Mouse (Mus musculus): ENCODE results near the gene Irak2. TPM values are rescaled to one million over a fixed set of nuclear protein-coding genes. Genes with fewer than 3 reads are reported as not detected.

Gene Irak2
- polyA plus RNA-seq, 1 experiment from 2014 or later: 4.4 TPM

GRCm38 (mm10) chr6:113608871-113609270 lies 29.4 kb upstream of the Irak2 start:
- no peak overlapping the region for H3K9ac ChIP-seq (replicated peaks; ENCODE audit: low read length)
- WGBS: 60% methylated on average over 6 of the region's 6 CpGs
- no peaks in the 10 kb centered on the region for H3K27me3 ChIP-seq (ENCODE audit: insufficient read depth, low read length)
- no peak overlapping the region for H3K4me3 ChIP-seq (ENCODE audit: low read length)
- peaks cover 12% of the 10 kb centered on the region; the same call in 1 of the 2 replicates for H3K4me1 ChIP-seq (ENCODE audit: insufficient read depth, low read length)
- no peaks in the 10 kb centered on the region for H3K9me3 ChIP-seq (ENCODE audit: low read length)
- H3K27ac ChIP-seq (ENCODE audit: low read length): no peak overlapping the region
- ATAC-seq (ENCODE audit: low FRiP score, low TSS enrichment): no peak
- peaks cover 19% of the 10 kb centered on the region for H3K36me3 ChIP-seq (ENCODE audit: insufficient read depth, low read length)
- H3K4me2 ChIP-seq (replicated peaks; ENCODE audit: low read depth, low read length): no peak overlapping the region

DNA sequence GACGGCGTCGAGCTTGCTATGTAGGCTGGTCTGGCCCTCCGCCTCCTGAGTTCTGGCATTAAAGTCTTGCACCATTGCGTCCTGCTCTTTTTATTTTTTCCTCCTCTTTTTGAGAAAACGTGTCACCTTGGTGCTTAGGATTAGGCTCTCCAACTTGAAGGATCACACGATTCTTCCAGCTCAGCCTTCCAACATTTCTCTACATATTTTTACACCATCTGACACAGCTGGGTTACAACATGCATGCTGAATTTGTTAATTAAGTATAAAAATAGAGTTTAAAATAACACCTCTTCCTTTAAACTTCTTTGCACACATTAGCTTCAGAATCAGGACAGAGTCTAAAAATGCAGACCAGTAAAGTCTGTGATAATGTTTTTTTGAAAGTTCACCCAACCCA lies 29.0 kb upstream of the Irak2 start:
- H3K27ac ChIP-seq (ENCODE audit: low read length): no peak overlapping the region
- no peak for ATAC-seq (ENCODE audit: low FRiP score, low TSS enrichment)
- H3K27me3 ChIP-seq (ENCODE audit: insufficient read depth, low read length): no peaks in the 10 kb centered on the region
- peaks cover 23% of the 10 kb centered on the region for H3K36me3 ChIP-seq (ENCODE audit: insufficient read depth, low read length)
- H3K9me3 ChIP-seq (ENCODE audit: low read length): no peaks in the 10 kb centered on the region
- 90% methylated on average over 7 of the region's 7 CpGs for WGBS
- no peak overlapping the region for H3K9ac ChIP-seq (replicated peaks; ENCODE audit: low read length)
- no peak overlapping the region for H3K4me2 ChIP-seq (replicated peaks; ENCODE audit: low read depth, low read length)
- H3K4me1 ChIP-seq (ENCODE audit: insufficient read depth, low read length): peaks cover 12% of the 10 kb centered on the region; the same call in 1 of the 2 replicates
- no peak overlapping the region for H3K4me3 ChIP-seq (ENCODE audit: low read length)

- Histone ChIP-seq H3K4me2 (replicated peaks; ENCODE audit: low read depth, low read length) (no peak overlapping the region), H3K4me1 (ENCODE audit: insufficient read depth, low read length) (no peaks in the 10 kb centered on the region), H3K9me3 (ENCODE audit: low read length) (no peaks in the 10 kb centered on the region), H3K27me3 (ENCODE audit: insufficient read depth, low read length) (no peaks in the 10 kb centered on the region), H3K36me3 (ENCODE audit: insufficient read depth, low read length) (peaks cover 47% of the 10 kb centered on the region), H3K9ac (replicated peaks; ENCODE audit: low read length) (no peak overlapping the region), H3K27ac (ENCODE audit: low read length) (no peak overlapping the region), H3K4me3 (ENCODE audit: low read length) (no peak overlapping the region)
- ATAC-seq (ENCODE audit: low FRiP score, low TSS enrichment): no peak
- WGBS: 80% methylated on average over 8 of the region's 8 CpGs
Observed at GRCm38 (mm10) chr6:113612258-113612969, 25.9 kb upstream of the Irak2 start.

GRCm38 (mm10) chr6:113614152-113614551 lies 24.1 kb upstream of the Irak2 start:
- Histone ChIP-seq H3K36me3 (ENCODE audit: insufficient read depth, low read length) (peaks cover 58% of the 10 kb centered on the region), H3K4me2 (replicated peaks; ENCODE audit: low read depth, low read length) (no peak overlapping the region), H3K9ac (replicated peaks; ENCODE audit: low read length) (no peak overlapping the region), H3K4me1 (ENCODE audit: insufficient read depth, low read length) (no peaks in the 10 kb centered on the region), H3K9me3 (ENCODE audit: low read length) (no peaks in the 10 kb centered on the region), H3K27me3 (ENCODE audit: insufficient read depth, low read length) (no peaks in the 10 kb centered on the region), H3K4me3 (ENCODE audit: low read length) (no peak overlapping the region), H3K27ac (ENCODE audit: low read length) (no peak overlapping the region)
- ATAC-seq (ENCODE audit: low FRiP score, low TSS enrichment): no peak
- WGBS: 97% methylated on average over 7 of the region's 7 CpGs

DNA sequence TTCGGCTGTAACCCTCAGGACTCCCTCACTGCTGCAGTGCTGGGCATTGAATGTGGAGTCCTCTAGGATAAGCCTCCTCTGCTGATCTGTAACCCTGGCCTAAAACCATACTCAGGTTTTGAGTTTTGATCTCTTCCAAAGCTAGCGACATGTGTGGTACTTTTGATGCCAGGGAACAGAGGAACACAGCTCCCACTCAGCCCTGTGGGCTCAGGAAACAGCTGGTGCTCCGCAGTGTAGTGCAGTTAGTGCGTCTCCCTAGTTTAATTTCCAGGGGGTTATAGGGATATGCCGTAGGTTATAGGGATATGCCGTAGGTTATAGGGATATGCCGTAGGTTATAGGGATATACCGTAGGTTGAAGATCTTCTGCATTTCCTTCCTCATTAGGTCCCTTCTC lies 23.3 kb upstream of the Irak2 start:
- H3K36me3 ChIP-seq (ENCODE audit: insufficient read depth, low read length): peaks cover 58% of the 10 kb centered on the region
- H3K27ac ChIP-seq (ENCODE audit: low read length): no peak overlapping the region
- no peaks in the 10 kb centered on the region for H3K9me3 ChIP-seq (ENCODE audit: low read length)
- no peak overlapping the region for H3K9ac ChIP-seq (replicated peaks; ENCODE audit: low read length)
- H3K4me3 ChIP-seq (ENCODE audit: low read length): no peak overlapping the region
- no peaks in the 10 kb centered on the region for H3K4me1 ChIP-seq (ENCODE audit: insufficient read depth, low read length)
- H3K4me2 ChIP-seq (replicated peaks; ENCODE audit: low read depth, low read length): no peak overlapping the region
- ATAC-seq (ENCODE audit: low FRiP score, low TSS enrichment): no peak
- WGBS: 97% methylated on average over 8 of the region's 8 CpGs
- no peaks in the 10 kb centered on the region for H3K27me3 ChIP-seq (ENCODE audit: insufficient read depth, low read length)

DNA sequence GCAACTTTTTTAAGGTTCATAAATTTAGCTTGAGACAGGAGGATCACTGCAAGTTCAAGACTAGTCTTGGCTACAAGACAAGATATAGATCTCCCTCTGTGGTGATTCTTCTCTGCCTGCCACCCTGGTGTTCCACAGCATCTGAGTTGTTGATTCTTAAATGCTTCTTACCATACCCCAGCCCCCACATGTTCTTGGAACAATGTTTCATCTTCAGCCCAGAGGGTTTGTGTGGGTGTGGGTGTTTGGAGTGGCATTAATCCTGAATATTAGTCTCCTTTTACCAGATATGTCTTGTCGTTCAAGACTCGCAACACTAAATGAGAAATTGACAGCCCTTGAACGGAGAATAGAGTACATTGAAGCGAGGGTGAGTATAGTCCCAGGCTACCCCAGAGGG lies 22.8 kb upstream of the Irak2 start:
- Histone ChIP-seq H3K4me3 (ENCODE audit: low read length) (no peak overlapping the region), H3K27ac (ENCODE audit: low read length) (no peak overlapping the region), H3K4me2 (replicated peaks; ENCODE audit: low read depth, low read length) (no peak overlapping the region), H3K9ac (replicated peaks; ENCODE audit: low read length) (no peak overlapping the region), H3K9me3 (ENCODE audit: low read length) (no peaks in the 10 kb centered on the region), H3K36me3 (ENCODE audit: insufficient read depth, low read length) (peaks cover 55% of the 10 kb centered on the region), H3K27me3 (ENCODE audit: insufficient read depth, low read length) (no peaks in the 10 kb centered on the region), H3K4me1 (ENCODE audit: insufficient read depth, low read length) (no peaks in the 10 kb centered on the region)
- ATAC-seq (ENCODE audit: low FRiP score, low TSS enrichment): no peak
- WGBS: 91% methylated on average over 4 of the region's 4 CpGs

DNA sequence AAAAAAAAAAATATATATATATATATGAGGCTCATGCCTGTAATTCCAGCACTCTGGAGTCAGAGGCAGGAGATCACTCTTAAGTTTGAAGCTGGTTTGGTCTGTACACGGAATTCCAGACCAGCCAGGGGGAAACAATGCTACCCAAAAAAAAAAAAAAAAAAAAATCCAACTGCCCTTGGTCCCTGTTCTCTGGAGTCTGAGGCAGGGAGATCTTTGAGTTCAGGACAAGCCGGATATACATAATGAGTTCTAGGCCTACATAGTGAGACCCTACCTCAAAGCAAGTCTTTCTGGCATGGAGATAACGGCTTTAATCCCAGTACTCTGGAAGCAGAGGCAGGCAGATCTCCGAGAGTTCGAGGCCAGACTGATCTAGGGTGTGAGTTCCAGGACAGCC lies 14.9 kb upstream of the Irak2 start:
- no peaks in the 10 kb centered on the region for H3K9me3 ChIP-seq (ENCODE audit: low read length)
- peak overlapping the region; percentile 59; the same call in 1 of the 2 replicates for H3K27ac ChIP-seq (ENCODE audit: low read length)
- H3K9ac ChIP-seq (replicated peaks; ENCODE audit: low read length): peak overlapping the region; percentile 89
- H3K27me3 ChIP-seq (ENCODE audit: insufficient read depth, low read length): no peaks in the 10 kb centered on the region
- peak; percentile 10; the same call in 1 of the 2 replicates for ATAC-seq (ENCODE audit: low FRiP score, low TSS enrichment)
- H3K36me3 ChIP-seq (ENCODE audit: insufficient read depth, low read length): peaks cover 12% of the 10 kb centered on the region
- peak overlapping the region; percentile 85 for H3K4me3 ChIP-seq (ENCODE audit: low read length)
- 68% methylated on average over 5 of the region's 5 CpGs for WGBS
- H3K4me1 ChIP-seq (ENCODE audit: insufficient read depth, low read length): peaks cover 12% of the 10 kb centered on the region
- H3K4me2 ChIP-seq (replicated peaks; ENCODE audit: low read depth, low read length): peak overlapping the region; percentile 82

- Histone ChIP-seq H3K27ac (ENCODE audit: low read length) (peak within 1 kb of the TSS; percentile 92), H3K9me3 (ENCODE audit: low read length) (no peaks in the 10 kb centered on the region), H3K4me2 (replicated peaks; ENCODE audit: low read depth, low read length) (peak within 1 kb of the TSS; percentile 82), H3K27me3 (ENCODE audit: insufficient read depth, low read length) (no peaks in the 10 kb centered on the region), H3K36me3 (ENCODE audit: insufficient read depth, low read length) (peaks cover 12% of the 10 kb centered on the region), H3K4me1 (ENCODE audit: insufficient read depth, low read length) (peaks cover 12% of the 10 kb centered on the region), H3K4me3 (ENCODE audit: low read length) (peak within 1 kb of the TSS; percentile 85), H3K9ac (replicated peaks; ENCODE audit: low read length) (peak within 1 kb of the TSS; percentile 89)
- peak; percentile 85 for ATAC-seq (ENCODE audit: low FRiP score, low TSS enrichment)
- under 1% methylated on average over 66 of the region's 76 CpGs for WGBS
Observed at GRCm38 (mm10) chr6:113623941-113624751, 14.1 kb upstream of the Irak2 start, which contains the start of gene Vhl. Vhl (plus strand) TSS chr6:113623959.

DNA sequence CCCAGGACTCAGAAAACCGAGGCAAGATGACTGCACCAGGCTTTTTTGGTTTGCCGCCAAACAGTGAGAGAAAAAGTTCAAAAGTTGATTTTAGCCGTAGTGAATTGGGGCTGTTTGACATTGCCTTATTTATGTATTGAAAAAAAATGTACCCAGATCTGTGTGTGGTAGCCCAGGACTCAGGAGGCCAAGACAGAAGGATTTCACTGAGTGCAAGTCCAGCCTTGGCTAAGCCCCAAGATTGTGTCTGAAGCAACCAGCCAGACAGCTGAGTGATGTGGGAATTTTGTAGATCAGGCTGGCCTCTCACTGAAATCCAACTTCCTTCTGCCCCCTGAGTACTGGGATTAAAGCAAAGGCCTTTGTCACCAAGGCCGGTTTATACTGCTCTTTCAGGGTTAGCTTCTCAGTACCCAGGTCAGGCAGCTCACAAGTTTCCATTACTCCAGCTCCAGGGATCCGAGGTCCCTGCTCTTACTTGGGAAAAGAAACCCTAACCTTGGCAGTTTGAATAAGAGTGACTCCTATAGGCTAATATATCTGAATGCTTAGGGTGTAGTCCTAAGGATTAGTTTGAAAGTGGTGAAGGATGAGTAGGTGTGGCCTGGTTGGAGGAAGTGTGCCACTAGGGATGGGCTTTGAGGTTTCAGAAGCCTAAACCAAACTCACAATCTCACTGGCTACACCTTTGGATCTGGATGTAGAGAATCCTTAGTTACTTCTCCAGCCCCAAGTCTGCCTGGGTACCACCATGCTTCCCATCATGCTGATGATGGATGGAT lies 13.1 kb upstream of the Irak2 start:
- Histone ChIP-seq H3K36me3 (ENCODE audit: insufficient read depth, low read length) (peaks cover 18% of the 10 kb centered on the region), H3K9ac (replicated peaks; ENCODE audit: low read length) (peak overlapping the region; percentile 89), H3K4me3 (ENCODE audit: low read length) (peak overlapping the region; percentile 85), H3K9me3 (ENCODE audit: low read length) (no peaks in the 10 kb centered on the region), H3K4me1 (ENCODE audit: insufficient read depth, low read length) (peaks cover 12% of the 10 kb centered on the region), H3K27me3 (ENCODE audit: insufficient read depth, low read length) (no peaks in the 10 kb centered on the region), H3K4me2 (replicated peaks; ENCODE audit: low read depth, low read length) (peak overlapping the region; percentile 82), H3K27ac (ENCODE audit: low read length) (no peak overlapping the region)
- WGBS: 32% methylated on average over 5 of the region's 5 CpGs
- ATAC-seq (ENCODE audit: low FRiP score, low TSS enrichment): no peak

Measured in kidney, embryonic 16.5 days (tissue).